Mouse (Mus musculus): Measurements from ENCODE around the gene Insl3.

- TF ChIP-seq CTCF (IDR thresholded peaks at IDR 0.05; ENCODE audit: control insufficient read depth, insufficient read depth, insufficient read length): no peak
- no peak for TF ChIP-seq MAX (IDR thresholded peaks at IDR 0.05)
- no peak for TF ChIP-seq MYOG (IDR thresholded peaks at IDR 0.05; ENCODE audit: control insufficient read depth, extremely low read depth, insufficient read length)
- TF ChIP-seq USF1 (IDR thresholded peaks at IDR 0.05; ENCODE audit: low read depth): no peak
- no peak for TF ChIP-seq MYOD1 (IDR thresholded peaks at IDR 0.05; ENCODE audit: control insufficient read depth, insufficient read length, low read depth)
- no peak for TF ChIP-seq FOSL1 (IDR thresholded peaks at IDR 0.05; ENCODE audit: insufficient read depth, low read length, poor library complexity, severe bottlenecking)
- no peak for TF ChIP-seq CEBPB (IDR thresholded peaks at IDR 0.05; ENCODE audit: low read depth)
Observed at GRCm38 (mm10) chr8:71679550-71680168, 9.4 kb upstream of the Insl3 start.

Data from C2C12 (cell line).